Mouse (Mus musculus): ENCODE data around the gene Tyms. TPM values are rescaled to one million over a fixed set of nuclear protein-coding genes. Genes with fewer than 3 reads are reported as not detected.

Gene Tyms
- 10 to 100 TPM; 70.2 to 80.7 TPM for polyA plus RNA-seq (2017; shearing (Covaris generic))

GRCm38 (mm10) chr5:30072825-30073821 lies at the start of gene Tyms:
Tyms (minus strand) TSS chr5:30073617.

DNA sequence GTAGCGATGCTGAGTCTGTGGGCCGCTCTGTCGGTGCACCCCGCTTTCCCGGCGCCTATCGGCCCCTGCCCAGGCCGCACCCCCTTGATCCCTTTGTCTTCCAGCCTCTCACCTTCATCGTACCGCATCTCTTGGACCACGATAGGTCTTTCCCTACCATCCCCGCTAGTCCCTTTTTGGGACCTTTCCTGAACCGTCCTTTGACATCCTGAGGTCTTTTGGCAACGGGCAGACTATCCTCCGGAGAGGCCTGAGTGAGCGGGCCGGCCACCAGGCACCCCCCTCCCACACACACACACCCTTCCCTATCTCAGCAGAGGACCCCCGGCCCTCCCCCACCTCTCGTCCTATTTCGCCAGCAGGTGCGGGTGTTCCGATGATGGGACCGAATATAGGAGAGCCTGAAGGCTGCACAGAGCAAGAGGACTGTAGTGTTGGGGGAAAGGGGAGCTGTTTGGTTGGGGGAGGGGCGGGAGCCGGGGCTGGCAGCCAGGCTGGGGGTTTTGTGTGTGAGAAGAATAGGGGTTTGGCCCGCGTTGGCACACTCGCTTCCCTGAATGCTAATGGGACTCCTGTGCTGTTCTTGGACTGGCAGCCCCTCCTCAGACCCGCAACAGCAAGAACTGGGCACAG lies 32.4 kb upstream of the Tyms start, which contains the start of gene 3110082J24Rik:
TSS of gene 3110082J24Rik (minus strand) at position 419 of the 633 bp plus-strand sequence.

DNA sequence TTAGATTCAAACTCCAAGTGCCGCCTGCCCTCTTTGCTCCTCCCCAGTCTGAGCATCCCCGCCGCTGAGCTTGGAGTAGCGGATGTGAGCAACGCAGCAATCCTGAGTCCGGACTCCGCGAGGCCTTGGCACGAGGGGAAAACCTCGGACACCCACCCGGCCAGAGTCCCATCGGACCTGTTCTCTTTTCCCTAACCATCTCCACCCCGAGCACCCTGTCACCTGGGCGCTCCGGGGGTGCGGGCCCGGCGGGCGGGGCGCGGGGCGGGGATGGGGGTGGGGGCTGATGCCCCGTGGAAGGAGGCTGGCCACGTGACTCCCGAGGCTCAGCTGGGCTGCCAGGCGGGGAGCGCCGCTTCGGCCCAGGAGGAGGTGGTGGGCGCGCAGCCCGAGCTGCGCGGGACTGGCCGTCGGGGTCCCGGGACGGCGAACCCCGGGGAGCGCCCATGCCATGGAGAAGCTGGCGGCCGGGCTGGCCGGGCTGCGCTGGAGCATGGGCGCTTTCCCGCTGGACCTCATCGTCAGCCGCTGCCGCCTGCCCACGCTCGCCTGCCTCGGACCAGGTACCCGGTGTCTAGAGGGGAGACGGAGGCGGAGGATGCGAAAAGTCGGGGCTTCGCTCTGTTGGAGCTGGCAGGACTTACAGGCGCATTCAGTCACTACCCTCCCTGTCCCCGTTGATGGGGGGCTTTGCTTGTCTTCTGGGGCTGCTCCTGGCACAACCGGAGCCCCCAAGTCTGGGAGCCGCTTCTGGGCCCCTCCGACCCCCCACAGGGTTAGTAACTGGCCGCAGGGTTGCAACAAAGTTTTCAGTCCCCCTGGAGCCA lies 31.6 kb upstream of the Tyms start, which contains the start of gene Garem2:
TSS of gene Garem2 (plus strand) at position 321 of the 827 bp plus-strand sequence.

DNA sequence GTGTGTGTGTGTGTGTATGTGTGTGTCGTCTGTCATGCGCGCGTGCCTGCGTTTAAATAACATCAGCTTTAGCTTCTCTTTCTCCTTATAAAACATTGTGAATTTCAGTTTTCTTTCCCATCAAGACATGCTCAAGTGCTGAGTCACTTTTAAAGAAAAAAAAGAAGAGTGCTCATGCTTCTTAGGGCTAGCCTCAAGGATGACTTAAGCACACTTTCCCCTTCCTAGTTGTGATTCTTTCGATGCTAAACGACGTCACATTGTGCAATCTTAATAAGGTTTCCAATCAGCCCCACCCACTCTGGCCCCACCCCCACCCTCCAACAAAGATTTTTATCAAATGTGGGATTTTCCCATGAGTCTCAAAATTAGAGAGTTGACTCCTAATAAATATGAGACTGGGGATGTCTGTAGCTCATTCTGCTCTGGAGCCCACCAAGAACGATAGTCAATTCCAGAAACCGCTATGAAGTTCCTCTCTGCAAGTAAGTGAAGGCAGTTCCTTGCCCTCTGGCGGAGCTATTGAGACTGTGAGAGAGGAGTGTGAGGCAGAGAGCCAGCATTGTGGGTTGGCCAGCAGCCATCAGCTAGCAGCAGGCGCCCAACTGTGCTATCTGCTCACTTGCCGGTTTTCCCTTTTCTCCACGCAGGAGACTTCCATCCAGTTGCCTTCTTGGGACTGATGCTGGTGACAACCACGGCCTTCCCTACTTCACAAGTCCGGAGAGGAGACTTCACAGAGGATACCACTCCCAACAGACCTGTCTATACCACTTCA lies 60.5 kb downstream of the Tyms start, which contains the start of gene Il6:
TSS of gene Il6 (plus strand) at position 389 of the 778 bp plus-strand sequence.

Other genes starting within 250 kb of the Tyms start
- gene Il6, start 60.5 kb downstream of the Tyms start, polyA plus RNA-seq (2017; shearing (Covaris generic)), result under 1 TPM; 0.51 to 0.55 TPM
- gene Garem2, start 31.5 kb upstream of the Tyms start, polyA plus RNA-seq (2017; shearing (Covaris generic)), result under 1 TPM; 0.07 to 0.25 TPM
- not detected for gene 3110082J24Rik, start 32.5 kb upstream of the Tyms start, polyA plus RNA-seq (2017; shearing (Covaris generic))
- 10 to 100 TPM; 77.3 to 97.6 TPM for gene Hadha, start 81.5 kb upstream of the Tyms start, polyA plus RNA-seq (2017; shearing (Covaris generic))
- 100 to 1,000 TPM; 168 to 184 TPM for gene Hadhb, start 81.6 kb upstream of the Tyms start, polyA plus RNA-seq (2017; shearing (Covaris generic))
- under 1 TPM in 1 of 2 experiments, not detected in 1; 0.41 TPM for gene Adgrf3, start 132.1 kb upstream of the Tyms start, polyA plus RNA-seq (2017; shearing (Covaris generic))
- 10 to 100 TPM; 18.7 to 20.9 TPM for gene Selenoi, start 159.0 kb upstream of the Tyms start, polyA plus RNA-seq (2017; shearing (Covaris generic))
- gene Drc1, start 207.8 kb upstream of the Tyms start, polyA plus RNA-seq (2017; shearing (Covaris generic)), result 10 to 100 TPM; 13.6 to 17.3 TPM

Data from activated CD4-positive, CD25-positive, alpha-beta regulatory T cell (primary cell).